Mouse (Mus musculus) kidney, embryonic 16.5 days (tissue): ENCODE results near the gene Tubb2b. TPM values are rescaled to one million over a fixed set of nuclear protein-coding genes. Genes with fewer than 3 reads are reported as not detected.

Source experiments
- ATAC-seq: fragments of 200-750 bp; cut with Nextera tagmentation; 2 replicates; pipeline ENCODE4 v1.8.0; 2017; ENCODE audit warnings: moderate TSS enrichment; ENCODE audit not compliant: low FRiP score, low TSS enrichment
- H3K27ac ChIP-seq: fragments of 300-500 bp; sonication (generic); 2 replicates; pipeline ENCODE4 v1.5.1; 2014; ENCODE audit warnings: low read length
- H3K27me3 ChIP-seq: fragments of 300-500 bp; sonication (generic); 2 replicates; pipeline ENCODE4 v1.6.1; 2014; ENCODE audit warnings: low read length, control low read depth, mixed read lengths; ENCODE audit not compliant: insufficient read depth
- H3K36me3 ChIP-seq: fragments of 300-500 bp; sonication (generic); 2 replicates; pipeline ENCODE4 v1.6.1; 2014; ENCODE audit warnings: low read length, control low read depth, mixed read lengths; ENCODE audit not compliant: insufficient read depth
- H3K4me1 ChIP-seq: fragments of 300-500 bp; sonication (generic); 2 replicates; pipeline ENCODE4 v1.6.1; 2014; ENCODE audit warnings: low read length, control low read depth, mixed read lengths; ENCODE audit not compliant: insufficient read depth
- H3K4me2 ChIP-seq: fragments of 300-500 bp; sonication (generic); replicated peaks from 2 replicates; pipeline ENCODE4 v1.6.1; 2014; ENCODE audit warnings: low read depth, low read length
- H3K4me3 ChIP-seq: fragments of 300-500 bp; sonication (generic); 2 replicates; pipeline ENCODE4 v1.5.1; 2014; ENCODE audit warnings: mild to moderate bottlenecking, low read length
- H3K9ac ChIP-seq: fragments of 300-500 bp; sonication (generic); replicated peaks from 2 replicates; pipeline ENCODE4 v1.6.1; 2014; ENCODE audit warnings: low read length
- H3K9me3 ChIP-seq: fragments of 300-500 bp; sonication (generic); 2 replicates; pipeline ENCODE4 v1.6.1; 2016; ENCODE audit warnings: low read length, control low read depth
- WGBS: fragments of 180-500 bp; shearing (Covaris S2); extraction: QIAGEN DNeasy Blood & Tissue Kit; methylation state at CpG from one replicate; pipeline ENCODE4 v1.1.7; 2014; 5-methylcytosine and 5-hydroxymethylcytosine counted together
- polyA plus RNA-seq: library from polyadenylated mRNA; unstranded; fragments of >200 nt; fragmentation: Nextera tagmentation; extraction: Ambion mirVana; gene quantifications from 2 replicates; pipeline ENCODE4 v1.2.1, GENCODE M21; 2015

Tubb2b gene
- 39.7 and 40.4 TPM in 2 replicates for polyA plus RNA-seq

DNA sequence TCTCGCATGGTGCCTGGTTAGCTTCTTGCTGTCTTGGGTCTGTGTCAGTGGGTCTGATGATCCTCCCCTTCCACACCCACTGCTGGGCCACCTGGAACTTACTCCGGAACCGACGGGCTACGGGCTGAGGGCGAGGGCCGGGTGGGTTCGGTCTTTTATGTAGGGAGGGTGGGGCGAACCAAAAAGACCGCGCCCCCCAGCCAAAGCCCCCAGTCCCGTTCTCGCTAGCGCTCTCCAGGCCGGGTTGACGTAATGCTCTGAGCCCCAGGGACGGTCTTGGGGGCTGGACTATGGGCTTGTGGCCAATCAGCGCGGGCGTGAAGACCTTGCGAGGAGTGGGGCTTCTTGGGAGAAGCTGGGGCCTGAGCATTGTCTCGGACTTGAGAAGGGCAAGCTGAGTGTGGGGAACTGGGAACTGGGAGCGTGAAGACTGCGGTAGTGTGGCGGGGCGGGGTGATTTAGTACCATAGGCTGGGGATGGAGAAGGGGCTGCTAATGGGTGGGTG is at the start of gene Tubb2b:
TSS of gene Tubb2b (minus strand) at position 241 of the 506 bp plus-strand sequence.
- H3K27me3 ChIP-seq, result peaks cover 15% of the 10 kb centered on the region
- peaks cover 43% of the 10 kb centered on the region for H3K4me1 ChIP-seq
- H3K27ac ChIP-seq, result peak within 1 kb of the TSS; percentile 64
- H3K4me2 ChIP-seq, result peak within 1 kb of the TSS; percentile 92
- H3K9ac ChIP-seq, result peak within 1 kb of the TSS; percentile 78
- ATAC-seq, result peak; percentile 93
- under 1% methylated on average over 26 of the region's 26 CpGs for WGBS
- H3K4me3 ChIP-seq, result peak within 1 kb of the TSS; percentile 76
- no peaks in the 10 kb centered on the region for H3K9me3 ChIP-seq
- no peaks in the 10 kb centered on the region for H3K36me3 ChIP-seq

DNA sequence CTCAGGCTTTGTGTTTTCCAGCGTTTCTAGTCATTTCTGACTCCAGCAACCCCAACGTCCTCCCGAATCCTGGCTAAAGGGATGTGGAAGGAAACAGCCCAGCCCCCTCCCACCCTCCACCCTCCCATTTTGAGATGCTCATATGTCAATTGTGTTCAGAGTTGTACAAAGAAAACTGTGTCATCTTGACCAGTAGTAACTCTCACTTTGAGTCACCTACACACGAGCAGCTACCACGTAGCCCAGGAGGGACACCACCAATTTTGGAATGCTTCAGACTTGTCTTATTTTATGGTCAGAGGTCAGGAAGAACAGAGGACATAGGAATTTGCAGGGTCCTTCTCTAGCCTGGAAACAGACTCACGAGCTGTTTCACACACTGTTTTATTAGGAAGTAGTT is 43.8 kb upstream of the Tubb2b start:
- no peak overlapping the region for H3K9ac ChIP-seq
- no peak overlapping the region for H3K27ac ChIP-seq
- no peak for ATAC-seq
- H3K9me3 ChIP-seq, result 0 out of 2 replicates have a peak, but pooled peaks cover 2% of the 10 kb centered on the region
- H3K4me2 ChIP-seq, result no peak overlapping the region
- 90% methylated on average over 6 of the region's 6 CpGs for WGBS
- no peak overlapping the region for H3K4me3 ChIP-seq
- H3K36me3 ChIP-seq, result peaks cover 3% of the 10 kb centered on the region; the same call in 1 of the 2 replicates
- H3K27me3 ChIP-seq, result no peaks in the 10 kb centered on the region
- no peaks in the 10 kb centered on the region for H3K4me1 ChIP-seq

DNA sequence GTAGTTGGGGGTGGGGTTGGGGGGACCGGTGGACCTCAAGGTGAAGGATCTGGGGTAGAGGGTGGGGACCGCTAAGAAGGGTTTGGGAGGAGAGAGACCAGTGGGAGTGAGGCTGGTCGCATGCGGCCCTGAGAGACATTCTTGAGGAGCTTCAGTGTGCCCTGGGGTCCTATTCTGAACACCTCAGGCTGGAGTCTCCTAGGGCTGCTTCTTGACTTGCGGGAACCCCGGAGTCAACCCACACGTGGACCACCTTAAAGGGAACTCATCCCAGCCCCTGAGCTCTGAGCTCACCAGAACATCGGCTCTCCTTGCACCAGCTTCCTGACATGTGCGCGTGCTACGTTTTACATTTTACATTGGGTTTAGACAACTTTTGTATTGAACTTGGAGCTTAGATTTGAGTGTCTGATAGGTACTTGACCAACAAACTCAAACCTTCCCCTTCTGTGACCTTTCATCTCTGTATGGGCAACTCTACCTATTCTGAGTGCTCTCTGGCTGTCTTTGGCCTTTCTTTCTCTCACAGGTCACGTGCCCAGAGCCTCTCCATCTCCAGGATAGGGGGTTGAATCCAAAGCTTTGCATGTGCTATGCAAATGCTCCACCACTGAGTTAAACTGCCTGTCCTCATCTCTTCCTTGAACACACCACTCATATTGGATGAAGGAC is 33.2 kb upstream of the Tubb2b start:
- H3K4me1 ChIP-seq, result peaks cover 13% of the 10 kb centered on the region
- H3K27ac ChIP-seq, result 0 out of 2 replicates have a peak overlapping the region, but pooled peaks have one; percentile 26
- peaks cover 11% of the 10 kb centered on the region for H3K36me3 ChIP-seq
- H3K27me3 ChIP-seq, result no peaks in the 10 kb centered on the region
- whole genome bisulfite sequencing, result 34% methylated on average over 12 of the region's 12 CpGs
- H3K9me3 ChIP-seq, result peaks cover 8% of the 10 kb centered on the region; the same call in 1 of the 2 replicates
- peak overlapping the region; percentile 65 for H3K4me2 ChIP-seq
- peak; percentile 82; the same call in 1 of the 2 replicates for ATAC-seq
- H3K4me3 ChIP-seq, result peak overlapping the region; percentile 82
- H3K9ac ChIP-seq, result peak overlapping the region; percentile 81

DNA sequence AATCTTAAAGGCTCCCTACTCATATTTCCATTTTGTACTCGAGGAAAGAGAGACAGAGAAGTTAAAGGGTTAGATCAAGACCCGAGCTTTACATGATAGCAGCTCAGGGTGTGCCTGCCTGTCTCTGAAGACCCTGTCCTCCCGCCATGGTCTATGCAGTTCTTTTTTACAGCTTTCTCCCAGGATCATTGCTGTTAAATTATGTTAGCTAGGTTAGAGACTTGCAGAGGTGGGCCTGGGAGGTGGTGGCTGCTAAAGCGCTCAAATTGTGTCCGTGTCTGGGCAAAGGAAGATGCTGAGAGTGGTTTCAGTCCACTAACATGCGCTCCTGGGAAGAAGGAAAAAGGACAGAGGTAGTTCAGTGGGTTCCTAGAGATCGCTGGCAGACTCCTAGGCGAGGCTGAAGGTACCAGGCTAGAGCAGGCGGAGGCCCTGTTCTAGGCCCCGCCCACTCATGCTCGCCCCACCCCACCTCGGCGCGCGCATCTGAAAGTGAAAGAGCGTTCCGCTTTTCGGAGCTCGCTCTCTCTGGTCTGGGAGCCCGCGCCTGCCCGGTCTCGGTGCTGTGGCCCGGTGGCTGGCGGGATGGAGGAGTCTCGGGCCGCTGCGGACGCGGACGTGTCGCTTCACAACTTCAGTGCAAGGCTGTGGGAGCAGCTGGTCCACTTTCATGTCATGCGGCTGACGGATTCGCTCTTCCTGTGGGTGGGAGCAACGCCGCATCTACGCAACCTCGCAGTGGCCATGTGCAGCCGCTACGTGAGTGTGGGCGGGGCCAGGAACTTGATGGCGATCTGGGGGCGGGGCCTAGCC is 32.4 kb upstream of the Tubb2b start, which contains the start of gene Psmg4:
TSS of gene Psmg4 (plus strand) at position 474 of the 813 bp plus-strand sequence.
- peak within 1 kb of the TSS; percentile 81 for H3K9ac ChIP-seq
- H3K9me3 ChIP-seq, result peaks cover 8% of the 10 kb centered on the region; the same call in 1 of the 2 replicates
- peak within 1 kb of the TSS; percentile 65 for H3K4me2 ChIP-seq
- no peaks in the 10 kb centered on the region for H3K27me3 ChIP-seq
- H3K36me3 ChIP-seq, result peaks cover 11% of the 10 kb centered on the region
- peak; percentile 96 for ATAC-seq
- peak within 1 kb of the TSS; percentile 97 for H3K27ac ChIP-seq
- peak within 1 kb of the TSS; percentile 82 for H3K4me3 ChIP-seq
- peaks cover 13% of the 10 kb centered on the region for H3K4me1 ChIP-seq
- WGBS, result 2% methylated on average over 44 of the region's 44 CpGs

DNA sequence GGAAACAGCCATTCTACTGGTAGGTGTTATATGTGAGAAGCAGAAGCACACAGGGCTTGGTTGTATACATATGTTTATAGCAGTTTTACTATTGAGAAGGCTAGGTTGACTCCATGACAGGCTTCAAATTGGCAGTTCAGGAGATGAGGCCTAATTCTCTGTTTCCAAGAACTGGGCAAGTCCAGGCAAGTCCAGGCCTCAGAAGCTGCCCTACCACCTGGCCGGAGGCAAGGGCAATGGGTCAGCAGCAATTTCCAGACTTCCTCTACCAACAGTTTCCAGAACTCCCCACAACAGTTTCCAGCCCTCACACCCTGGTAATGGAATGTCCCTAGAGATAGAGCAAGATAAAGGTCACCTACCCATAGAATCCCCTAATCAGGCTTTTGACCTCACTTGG is 29.7 kb upstream of the Tubb2b start:
- H3K4me3 ChIP-seq, result no peak overlapping the region
- peaks cover 19% of the 10 kb centered on the region for H3K4me1 ChIP-seq
- no peak overlapping the region for H3K27ac ChIP-seq
- 86% methylated on average over 1 of the region's 1 CpGs for WGBS
- H3K27me3 ChIP-seq, result no peaks in the 10 kb centered on the region
- H3K9ac ChIP-seq, result no peak overlapping the region
- no peaks in the 10 kb centered on the region for H3K9me3 ChIP-seq
- ATAC-seq, result no peak
- no peak overlapping the region for H3K4me2 ChIP-seq
- no peaks in the 10 kb centered on the region for H3K36me3 ChIP-seq

DNA sequence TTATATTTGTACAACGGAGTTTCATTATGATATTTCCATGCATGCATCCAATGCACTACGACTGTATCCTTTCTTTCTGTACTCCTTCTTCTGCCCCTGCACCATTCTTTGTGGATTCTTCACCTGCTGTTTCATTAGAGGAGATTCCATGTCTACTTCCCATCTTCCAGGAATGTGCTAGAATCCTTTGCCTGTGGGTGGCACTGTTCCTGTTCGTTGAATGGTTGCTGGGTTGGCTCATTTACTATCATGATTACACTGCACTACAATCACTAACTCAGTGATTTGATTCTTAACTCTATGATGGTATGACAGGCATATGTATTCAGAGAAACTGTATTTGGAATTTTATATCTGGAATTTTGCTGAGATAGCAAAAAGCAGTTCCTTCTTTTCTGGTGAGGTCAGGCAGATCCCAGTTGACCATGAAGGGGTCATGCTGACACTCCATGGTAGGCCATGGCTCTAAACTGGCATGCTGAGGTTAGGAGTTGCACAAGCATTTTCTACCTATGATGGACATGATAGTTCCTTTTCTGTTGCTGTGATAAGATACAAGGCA is 27.4 kb upstream of the Tubb2b start:
- Histone ChIP-seq H3K4me1 (peaks cover 17% of the 10 kb centered on the region), H3K4me3 (no peak overlapping the region), H3K27me3 (no peaks in the 10 kb centered on the region), H3K9me3 (no peaks in the 10 kb centered on the region), H3K4me2 (no peak overlapping the region), H3K36me3 (no peaks in the 10 kb centered on the region), H3K9ac (no peak overlapping the region), H3K27ac (no peak overlapping the region)
- ATAC-seq, result no peak
- WGBS, result 84% methylated on average over 3 of the region's 3 CpGs

DNA sequence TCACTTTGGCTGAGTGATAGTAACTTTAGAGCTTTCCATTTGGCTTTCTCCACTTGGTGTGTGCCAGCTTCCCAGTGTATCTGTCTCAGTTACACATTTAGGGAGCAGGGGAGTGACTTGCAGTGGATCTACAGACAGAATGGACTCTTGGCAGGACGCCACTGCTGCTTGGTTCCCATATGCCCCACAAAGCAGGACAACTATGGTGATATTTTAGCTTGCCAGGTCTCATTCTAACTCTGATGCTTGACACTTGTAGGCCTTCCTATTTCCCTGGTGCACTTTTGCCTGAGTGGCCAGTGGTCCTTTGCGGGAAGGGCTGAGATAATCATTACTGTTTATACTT is 26.5 kb upstream of the Tubb2b start:
- Histone ChIP-seq H3K9ac (no peak overlapping the region), H3K4me3 (no peak overlapping the region), H3K36me3 (no peaks in the 10 kb centered on the region), H3K27me3 (no peaks in the 10 kb centered on the region), H3K4me1 (peaks cover 9% of the 10 kb centered on the region; the same call in 1 of the 2 replicates), H3K9me3 (no peaks in the 10 kb centered on the region), H3K27ac (no peak overlapping the region), H3K4me2 (no peak overlapping the region)
- WGBS, result 73% methylated on average over 2 of the region's 2 CpGs
- ATAC-seq, result no peak

DNA sequence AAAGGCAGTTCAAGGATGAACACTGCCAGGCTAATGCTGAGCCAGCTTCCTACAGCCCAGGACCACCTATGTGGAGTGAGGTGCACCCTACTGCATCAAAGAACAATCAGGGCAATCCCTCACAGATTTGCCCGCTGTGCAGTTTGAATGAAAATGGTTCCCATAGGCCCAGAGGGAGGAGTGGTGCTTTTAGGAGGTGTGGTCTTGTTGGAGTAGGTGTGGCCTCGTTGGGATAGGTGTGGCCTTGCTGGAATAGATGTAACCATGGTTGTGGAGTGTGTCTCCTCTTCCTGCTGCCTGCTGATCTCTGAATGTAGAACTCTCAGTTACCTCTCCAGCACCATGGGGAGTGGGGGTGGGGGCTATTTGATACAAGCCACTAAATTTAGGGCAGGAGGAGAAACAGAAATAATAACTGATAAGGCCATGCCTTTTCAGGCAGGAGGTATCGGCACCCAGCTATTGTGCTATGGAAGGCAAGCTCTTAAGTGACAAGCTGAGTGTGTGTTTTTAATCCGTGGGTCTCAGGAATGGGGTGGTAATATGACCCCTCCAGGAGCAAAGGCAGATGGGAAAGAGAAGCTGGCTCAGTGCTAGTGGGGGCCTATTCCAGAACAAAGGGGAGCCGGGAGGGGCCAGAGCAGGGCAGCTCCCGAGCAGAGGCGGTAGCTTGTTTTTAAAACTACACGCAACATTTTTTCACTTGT is 26.0 kb upstream of the Tubb2b start:
- H3K27ac ChIP-seq, result no peak overlapping the region
- ATAC-seq, result no peak

DNA sequence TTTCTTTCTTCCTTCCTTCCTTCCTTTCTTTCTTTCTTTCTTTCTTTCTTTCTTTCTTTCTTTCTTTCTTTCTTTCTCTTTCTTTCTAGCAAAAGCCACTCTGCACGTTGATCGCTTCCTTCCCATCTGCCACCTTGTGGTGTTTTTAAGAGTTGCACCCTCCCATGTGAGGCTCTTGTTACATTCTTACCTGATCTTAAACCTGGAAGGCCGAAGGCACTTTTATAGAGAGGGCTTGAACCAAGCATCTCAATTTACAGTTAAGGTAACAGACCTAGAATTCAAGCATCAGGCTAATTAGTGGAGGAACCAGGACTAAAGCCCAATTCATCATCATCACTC is 24.6 kb upstream of the Tubb2b start:
- Histone ChIP-seq H3K27me3 (no peaks in the 10 kb centered on the region), H3K9ac (peak overlapping the region; percentile 39; the same call in 1 of the 2 replicates), H3K36me3 (no peaks in the 10 kb centered on the region), H3K27ac (no peak overlapping the region), H3K4me3 (peak overlapping the region; percentile 16; the same call in 1 of the 2 replicates), H3K4me2 (peak overlapping the region; percentile 33), H3K4me1 (peaks cover 14% of the 10 kb centered on the region), H3K9me3 (no peaks in the 10 kb centered on the region)
- 26% methylated on average over 3 of the region's 3 CpGs for WGBS
- no peak for ATAC-seq

More for the DNA sequence above, 26.0 kb upstream of the Tubb2b start:
- Histone ChIP-seq H3K9me3 (no peaks in the 10 kb centered on the region), H3K9ac (no peak overlapping the region), H3K4me2 (no peak overlapping the region), H3K27me3 (no peaks in the 10 kb centered on the region), H3K36me3 (no peaks in the 10 kb centered on the region), H3K4me3 (no peak overlapping the region), H3K4me1 (peaks cover 9% of the 10 kb centered on the region; the same call in 1 of the 2 replicates)
- 59% methylated on average over 8 of the region's 8 CpGs for WGBS
